In genomic region chr2:168548008-168548407, GRCm38 (mm10) we compare ENCODE assay signal across 24 mouse cellular contexts. TPM values are rescaled to one million over a fixed set of nuclear protein-coding genes. Genes with fewer than 3 reads are reported as not detected.
DNase-seq lines count a peak whose midpoint lies in the region; ATAC-seq and TF ChIP-seq lines count a peak whose summit lies in the region.
"Had no signal": no experiment of that assay in that cellular context is flagged by ENCODE, and none has a peak within 500 bp of the region (broad histone marks: within the 10 kb centered on the region; RNA-seq: fewer than 3 reads in every experiment).

No protein-coding gene starts in this region.

- ATAC-seq in limb, embryonic 15.5 days (ENCODE audit: insufficient number of reproducible peaks, low FRiP score, low TSS enrichment, low read depth), result no peak
- ATAC-seq: CD4-positive, CD25-positive, alpha-beta regulatory T cell, adult 4 months; forebrain, embryonic 13.5 days; forebrain, postnatal 0 days; hindbrain, postnatal 0 days had no signal

- no peaks in the 10 kb centered on the region for H3K36me3 ChIP-seq in limb, embryonic 15.5 days
- no peaks in the 10 kb centered on the region for H3K36me3 ChIP-seq in limb, embryonic 10.5 days
- H3K36me3 ChIP-seq: embryonic facial prominence, embryonic 13.5 days; G1E; hindbrain, embryonic 13.5 days had no signal

- peaks cover 5% of the 10 kb centered on the region; the same call in 1 of the 2 replicates for H3K27me3 ChIP-seq in limb, embryonic 15.5 days
- peaks cover 20% of the 10 kb centered on the region; the same call in 1 of the 2 replicates for H3K27me3 ChIP-seq in limb, embryonic 10.5 days (ENCODE audit: low read depth, poor library complexity, severe bottlenecking)
- H3K27me3 ChIP-seq: embryonic facial prominence, embryonic 13.5 days; forebrain, embryonic 13.5 days had no signal

- no peaks in the 10 kb centered on the region for H3K9me3 ChIP-seq in limb, embryonic 15.5 days
- no peaks in the 10 kb centered on the region for H3K9me3 ChIP-seq in limb, embryonic 10.5 days (replicated peaks)
- H3K9me3 ChIP-seq: embryonic facial prominence, embryonic 13.5 days; forebrain, embryonic 13.5 days; hindbrain, embryonic 13.5 days had no signal

- H3K27ac ChIP-seq in gastrocnemius, adult 2 months, result peak overlapping the region; percentile 75
- H3K27ac ChIP-seq in limb, embryonic 15.5 days, result peak overlapping the region; percentile 82; the same call in 1 of the 2 replicates
- H3K27ac ChIP-seq in limb, embryonic 10.5 days, result no peak overlapping the region; the same call in 1 of the 2 replicates
- H3K27ac ChIP-seq: forebrain, embryonic 13.5 days; hindbrain, embryonic 13.5 days; hindbrain, postnatal 0 days had no signal

- DNase-seq in gastrocnemius, adult 2 months, result no peak
- no peak for DNase-seq in gastrocnemius, adult 18-20 months (ENCODE audit: low spot score)
- no peak for DNase-seq in limb, embryonic 10.5 days (ENCODE audit: low spot score)
- DNase-seq in NIH3T3 (ENCODE audit: low read depth), result peak; percentile 71
- DNase-seq in T-cell, adult 2 months (ENCODE audit: low spot score), result no peak
- no peak for DNase-seq in layer of hippocampus, postnatal 10 days (ENCODE audit: low spot score in 2 of 2)
- DNase-seq in adrenal gland, adult 8-10 months, result no peak
- DNase-seq: adrenal gland, postnatal 14 days; cerebellum, adult 11-12 months; cerebellum, adult 9-10 months; cerebellum, postnatal 36 days; forebrain, postnatal 0 days; gastrocnemius, postnatal 36 days; heart, adult 11 months; heart, postnatal 10 days; kidney, adult 11 months had no signal

- no peak overlapping the region for H3K4me2 ChIP-seq in limb, embryonic 15.5 days
- H3K4me2 ChIP-seq: embryonic facial prominence, embryonic 13.5 days; forebrain, embryonic 13.5 days; heart, embryonic 11.5 days; hindbrain, embryonic 13.5 days had no signal

- intact Hi-C loops in gastrocnemius, adult 2 months (cut with DNase I), result loop anchor here (5.0 kb wide), 1 partner anchor 76 kb away; no protein-coding TSS in a partner anchor

- peaks cover 87% of the 10 kb centered on the region for H3K4me1 ChIP-seq in limb, embryonic 15.5 days
- H3K4me1 ChIP-seq in limb, embryonic 10.5 days, result peaks cover 78% of the 10 kb centered on the region

- no peak overlapping the region for H3K4me3 ChIP-seq in gastrocnemius, adult 2 months
- H3K4me3 ChIP-seq in limb, embryonic 15.5 days, result no peak overlapping the region
- H3K4me3 ChIP-seq in limb, embryonic 10.5 days, result no peak overlapping the region
- H3K4me3 ChIP-seq: embryonic facial prominence, embryonic 13.5 days; forebrain, embryonic 13.5 days; hindbrain, embryonic 13.5 days had no signal

- 57% methylated on average over 4 of the region's 4 CpGs for WGBS in limb, embryonic 15.5 days
- 65% methylated on average over 4 of the region's 4 CpGs for WGBS in limb, embryonic 10.5 days

- H3K9ac ChIP-seq in limb, embryonic 15.5 days, result no peak overlapping the region
- H3K9ac ChIP-seq: embryonic facial prominence, embryonic 13.5 days; forebrain, embryonic 13.5 days; forebrain, postnatal 0 days; hindbrain, embryonic 13.5 days had no signal

- no peak for TF ChIP-seq CTCF in gastrocnemius, adult 2 months (IDR thresholded peaks at IDR 0.05)

RNA-seq across cellular contexts. Expression of gene Nfatc2, which starts 53.4 kb away (rescaled TPM):
- 1 to 10 TPM; 7.1 to 9.1 TPM for total RNA-seq in gastrocnemius, adult 2 months (2021)
- 10 to 100 TPM; 10.1 to 12.8 TPM for total RNA-seq in gastrocnemius, adult 18-20 months (2021)
- polyA plus RNA-seq in limb, embryonic 15.5 days (2015; fragmentation: Nextera tagmentation; extraction: Ambion mirVana), result 6.2 and 8.9 TPM in 2 replicates
- 1.0 and 3.2 TPM in 2 replicates for polyA plus RNA-seq in limb, embryonic 10.5 days (2016; fragmentation: Nextera tagmentation; extraction: Ambion mirVana)
- 10 to 100 TPM; 18.6 to 20.5 TPM for total RNA-seq in layer of hippocampus, postnatal 10 days (2021)
- total RNA-seq in adrenal gland, adult 8-10 months (2022), result 10 to 100 TPM in 1 of 4 experiments, 1 to 10 TPM in 3; 3.4 to 11.0 (median 6.3) TPM
- polyA plus RNA-seq: G1E had no signal
